Mouse (Mus musculus): Measurements from ENCODE around the gene Higd1c.

DNA sequence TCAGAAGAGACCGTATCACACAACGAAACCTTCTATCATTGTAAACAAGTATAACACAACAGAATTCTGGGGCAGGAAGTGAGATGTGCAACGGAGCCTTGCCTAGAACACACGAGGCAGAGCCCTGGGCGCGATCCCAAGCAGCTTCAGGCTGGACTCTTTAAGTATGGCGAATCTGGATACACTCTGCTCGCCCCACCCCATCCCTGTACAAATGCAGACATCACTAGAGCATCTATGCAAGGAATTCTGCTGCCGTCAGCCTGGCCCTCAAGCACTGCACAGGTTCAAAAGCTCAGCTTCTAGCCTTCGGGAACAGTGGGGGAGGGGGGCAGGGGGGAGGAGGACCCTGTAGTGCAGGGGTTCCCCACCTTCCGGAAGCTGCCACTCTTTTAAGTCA lies 28.7 kb downstream of the Higd1c start:
- TF ChIP-seq CTCF (IDR thresholded peaks at IDR 0.05; ENCODE audit: low read depth) (no peak), EP300 (IDR thresholded peaks at IDR 0.05; ENCODE audit: low read depth) (no peak)

All from liver, embryonic 14.5 days (tissue).